Mouse (Mus musculus) embryonic fibroblast, embryonic 13.5 days (primary cell): ENCODE measurements at regions not wholly inside any gene's neighbourhood (a gene's known extent, or its start where the extent isn't known, plus 50 kb on each side); places are given as distances from the start of the nearest gene placed in this dataset.

Experiments
- H3K27ac ChIP-seq: 2 replicates; pipeline ENCODE4 v1.5.1; 2012; ENCODE audit warnings: low read length, control low read depth, inconsistent platforms; ENCODE audit not compliant: insufficient read depth
- H3K4me1 ChIP-seq: 2 replicates; pipeline ENCODE4 v1.6.1; 2011; ENCODE audit warnings: low read length; ENCODE audit not compliant: control insufficient read depth, insufficient read depth
- H3K4me3 ChIP-seq: 2 replicates; pipeline ENCODE4 v1.5.1; 2011; ENCODE audit warnings: mild to moderate bottlenecking, control low read depth, low read length; ENCODE audit not compliant: insufficient read depth
- CTCF ChIP-seq: IDR thresholded peaks from 2 replicates; pipeline ENCODE4 v1.5.1; 2011; ENCODE audit warnings: mild to moderate bottlenecking, control low read depth, low read length, moderate library complexity, borderline replicate concordance; ENCODE audit not compliant: insufficient read depth
- POLR2A ChIP-seq: IDR thresholded peaks from 2 replicates; pipeline ENCODE4 v1.6.1; 2011; ENCODE audit warnings: low read depth, mild to moderate bottlenecking, control low read depth, low read length, moderate library complexity

GRCm38 (mm10) chr13:119309238-119309637 lies 119.2 kb upstream of the Paip1 start:
- Histone ChIP-seq H3K4me3 (no peak overlapping the region), H3K4me1 (no peaks in the 10 kb centered on the region), H3K27ac (no peak overlapping the region)
- TF ChIP-seq CTCF: no peak
- no peak for TF ChIP-seq POLR2A

GRCm38 (mm10) chr13:119310013-119310412 lies 118.4 kb upstream of the Paip1 start:
- no peak overlapping the region for H3K4me3 ChIP-seq
- TF ChIP-seq CTCF: no peak
- no peak for TF ChIP-seq POLR2A
- no peak overlapping the region for H3K27ac ChIP-seq
- no peaks in the 10 kb centered on the region for H3K4me1 ChIP-seq

- no peak overlapping the region for H3K4me3 ChIP-seq
- TF ChIP-seq POLR2A (no peak), CTCF (no peak)
- H3K4me1 ChIP-seq: no peaks in the 10 kb centered on the region
- H3K27ac ChIP-seq: no peak overlapping the region
Observed at GRCm38 (mm10) chr13:119314356-119314755, 114.0 kb upstream of the Paip1 start.

- Histone ChIP-seq H3K4me1 (no peaks in the 10 kb centered on the region), H3K4me3 (no peak overlapping the region), H3K27ac (no peak overlapping the region)
- no peak for TF ChIP-seq POLR2A
- TF ChIP-seq CTCF: no peak
Observed at GRCm38 (mm10) chr13:119318358-119318757, 110.0 kb upstream of the Paip1 start.

GRCm38 (mm10) chr13:119325510-119325909 lies 102.9 kb upstream of the Paip1 start:
- H3K4me1 ChIP-seq: no peaks in the 10 kb centered on the region
- no peak overlapping the region for H3K4me3 ChIP-seq
- no peak for TF ChIP-seq CTCF
- TF ChIP-seq POLR2A: no peak
- no peak overlapping the region for H3K27ac ChIP-seq

GRCm38 (mm10) chr13:119326877-119327625 lies 101.3 kb upstream of the Paip1 start:
- Histone ChIP-seq H3K4me3 (no peak overlapping the region), H3K4me1 (no peaks in the 10 kb centered on the region), H3K27ac (no peak overlapping the region)
- no peak for TF ChIP-seq POLR2A
- no peak for TF ChIP-seq CTCF

GRCm38 (mm10) chr13:119328731-119329130 lies 99.7 kb upstream of the Paip1 start:
- no peaks in the 10 kb centered on the region; the same call in 1 of the 2 replicates for H3K4me1 ChIP-seq
- H3K4me3 ChIP-seq: no peak overlapping the region
- no peak for TF ChIP-seq CTCF
- no peak overlapping the region for H3K27ac ChIP-seq

GRCm38 (mm10) chr13:119331815-119332214 lies 96.6 kb upstream of the Paip1 start:
- TF ChIP-seq POLR2A (no peak), CTCF (no peak)
- no peaks in the 10 kb centered on the region; the same call in 1 of the 2 replicates for H3K4me1 ChIP-seq
- no peak overlapping the region for H3K4me3 ChIP-seq
- H3K27ac ChIP-seq: no peak overlapping the region

- no peak overlapping the region for H3K27ac ChIP-seq
- no peaks in the 10 kb centered on the region; the same call in 1 of the 2 replicates for H3K4me1 ChIP-seq
- no peak for TF ChIP-seq CTCF
- no peak for TF ChIP-seq POLR2A
- H3K4me3 ChIP-seq: no peak overlapping the region
Observed at GRCm38 (mm10) chr13:119333915-119334314, 94.5 kb upstream of the Paip1 start.

GRCm38 (mm10) chr13:119337861-119338260 lies 90.5 kb upstream of the Paip1 start:
- Histone ChIP-seq H3K4me1 (peaks cover under 1% of the 10 kb centered on the region), H3K4me3 (no peak overlapping the region), H3K27ac (no peak overlapping the region)
- TF ChIP-seq POLR2A: no peak
- no peak for TF ChIP-seq CTCF
